Mouse (Mus musculus) kidney, adult 2 months (tissue): Measurements from ENCODE around the gene Tnfrsf25. TPM values are rescaled to one million over a fixed set of nuclear protein-coding genes. Genes with fewer than 3 reads are reported as not detected.
A peak's percentile ranks its signal among the peaks of the same experiment; 100 is the strongest.

ENCODE experiments used
- DNase-seq: peaks from one replicate; pipeline ENCODE4 v3.0.0; 2021
- H3K27ac ChIP-seq: fragments of 200-500 bp; 2 replicates; pipeline ENCODE4 v1.5.1; 2012; ENCODE audit warnings: low read depth, low read length, control low read depth, inconsistent platforms; ENCODE audit not compliant: insufficient read depth
- H3K27me3 ChIP-seq: fragments of 200-500 bp; replicated peaks from 2 replicates; pipeline ENCODE4 v1.6.1; 2012; ENCODE audit warnings: mild to moderate bottlenecking, moderate library complexity, low read length, inconsistent platforms; ENCODE audit not compliant: control insufficient read depth, insufficient read depth
- H3K36me3 ChIP-seq: fragments of 200-500 bp; 2 replicates; pipeline ENCODE4 v1.6.1; 2012; ENCODE audit warnings: mild to moderate bottlenecking, moderate library complexity, low read length, inconsistent platforms; ENCODE audit not compliant: control insufficient read depth, insufficient read depth
- H3K4me1 ChIP-seq: fragments of 200-500 bp; 2 replicates; pipeline ENCODE4 v1.6.1; 2011; ENCODE audit warnings: low read length; ENCODE audit not compliant: control insufficient read depth, insufficient read depth
- H3K4me3 ChIP-seq: fragments of 200-500 bp; 2 replicates; pipeline ENCODE4 v1.5.1; 2011; ENCODE audit warnings: mild to moderate bottlenecking, low read depth, low read length, control low read depth; ENCODE audit not compliant: insufficient read depth
- CTCF ChIP-seq: fragments of 200-500 bp; conservative IDR thresholded peaks from 2 replicates; pipeline ENCODE4 v1.5.1; 2011; ENCODE audit warnings: low read depth, mild to moderate bottlenecking, control low read depth, low read length, moderate library complexity, mixed read lengths; ENCODE audit not compliant: insufficient read depth, insufficient read length
- POLR2A ChIP-seq: fragments of 200-500 bp; IDR thresholded peaks from one replicate; pipeline ENCODE4 v1.6.1; 2011; ENCODE audit warnings: low read depth, low read length, control low read depth
- WGBS: fragments of 180-500 bp; shearing (Covaris S2); methylation state at CpG from one replicate; pipeline ENCODE4 v1.1.7; 2018; 5-methylcytosine and 5-hydroxymethylcytosine counted together
- polyA plus RNA-seq: library from polyadenylated mRNA; depleted of rRNA; stranded (reverse); fragments of >200 nt; gene quantifications from 2 replicates; pipeline ENCODE4 v1.2.3, GENCODE M21; 2012

Gene Tnfrsf25
- polyA plus RNA-seq, 1 experiment: 4.4 TPM

- Histone ChIP-seq H3K4me3 (no peak overlapping the region), H3K36me3 (no peaks in the 10 kb centered on the region), H3K4me1 (peaks cover 3% of the 10 kb centered on the region; the same call in 1 of the 2 replicates), H3K27ac (no peak overlapping the region), H3K27me3 (no peaks in the 10 kb centered on the region)
- TF ChIP-seq POLR2A: no peak
- TF ChIP-seq CTCF: no peak
- no peak for DNase-seq
- 75% methylated on average over 8 of the region's 8 CpGs for WGBS
Measured at GRCm38 (mm10) chr4:152092751-152093293, 22.9 kb upstream of the Tnfrsf25 start.

GRCm38 (mm10) chr4:152094233-152094632 lies 21.5 kb upstream of the Tnfrsf25 start:
- Histone ChIP-seq H3K4me3 (no peak overlapping the region), H3K36me3 (no peaks in the 10 kb centered on the region), H3K27ac (no peak overlapping the region), H3K27me3 (no peaks in the 10 kb centered on the region), H3K4me1 (no peaks in the 10 kb centered on the region; the same call in 1 of the 2 replicates)
- TF ChIP-seq POLR2A (no peak), CTCF (no peak)
- WGBS: 72% methylated on average over 12 of the region's 12 CpGs
- DNase-seq: no peak

- TF ChIP-seq POLR2A (no peak), CTCF (peak; percentile 82)
- DNase-seq: peak; percentile 84
- peak overlapping the region; percentile 61 for H3K4me3 ChIP-seq
- no peaks in the 10 kb centered on the region; the same call in 1 of the 2 replicates for H3K4me1 ChIP-seq
- H3K27me3 ChIP-seq: no peaks in the 10 kb centered on the region
- 46% methylated on average over 27 of the region's 27 CpGs for WGBS
- H3K27ac ChIP-seq: peak overlapping the region; percentile 73
- no peaks in the 10 kb centered on the region for H3K36me3 ChIP-seq
Measured at GRCm38 (mm10) chr4:152095937-152096910, 19.5 kb upstream of the Tnfrsf25 start.

DNA sequence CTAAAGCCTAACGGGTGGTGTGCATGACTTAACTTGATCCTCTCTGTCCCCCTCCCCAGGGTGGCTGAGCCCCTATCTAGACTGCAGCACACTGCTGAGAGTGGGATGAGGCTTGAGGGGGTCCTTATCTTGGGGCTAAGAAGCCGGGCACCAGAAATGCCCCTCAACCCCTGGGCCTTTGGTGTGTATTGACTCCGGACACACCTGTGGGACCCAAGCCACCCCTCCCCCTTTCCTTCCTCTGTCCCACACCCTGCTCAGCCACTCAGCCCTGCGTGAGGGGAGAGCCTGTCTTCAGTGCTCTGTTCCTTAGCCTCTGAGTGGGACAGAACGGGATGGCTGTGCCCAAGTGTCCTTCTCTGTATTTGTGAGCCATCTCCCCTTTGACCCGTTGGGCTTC lies 18.8 kb upstream of the Tnfrsf25 start:
- no peaks in the 10 kb centered on the region for H3K27me3 ChIP-seq
- H3K36me3 ChIP-seq: no peaks in the 10 kb centered on the region

DNA sequence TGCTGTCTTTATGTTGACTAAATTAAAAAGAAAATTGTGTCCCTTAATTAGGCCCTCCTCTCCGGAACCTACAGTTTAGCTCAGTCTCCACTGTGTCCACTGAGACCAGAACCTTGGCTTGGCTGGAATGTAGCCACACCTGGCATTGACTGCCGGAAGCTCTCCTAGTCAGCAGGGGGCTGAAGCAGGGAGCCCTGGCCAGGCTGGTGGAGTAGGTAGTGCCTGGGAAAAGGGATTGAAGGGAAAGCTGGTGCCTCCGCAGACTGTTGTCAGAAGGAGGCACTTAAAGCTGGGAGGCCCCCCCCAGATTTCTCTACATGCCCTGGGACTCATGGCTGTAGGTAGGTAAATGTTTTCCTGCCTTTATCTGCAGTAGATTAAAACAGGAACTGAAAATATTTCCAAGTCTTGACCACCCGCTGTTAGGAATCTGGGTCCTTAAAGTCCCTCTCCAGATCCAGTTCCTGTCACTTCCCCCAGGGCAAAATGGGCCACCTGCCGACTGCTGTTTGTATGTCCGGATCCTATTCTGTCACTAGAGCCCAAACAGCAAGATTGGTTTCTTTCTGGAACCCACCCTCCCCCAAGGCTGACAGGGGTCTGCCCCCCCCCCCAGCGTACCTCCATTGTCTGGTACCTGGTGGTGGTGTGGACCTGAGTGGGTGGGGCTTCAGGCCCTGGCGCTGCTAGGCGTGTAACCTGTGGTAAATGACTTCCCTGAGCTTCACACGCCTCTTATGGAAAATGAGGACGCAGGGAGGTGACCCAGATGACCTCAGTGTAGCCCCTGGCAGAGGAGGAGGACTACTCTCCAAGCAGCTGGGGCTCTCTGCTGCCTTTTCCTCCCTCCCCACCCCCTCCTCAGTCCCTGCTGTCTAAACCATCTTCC lies 17.6 kb upstream of the Tnfrsf25 start:
- no peaks in the 10 kb centered on the region for H3K27me3 ChIP-seq
- DNase-seq: peak; percentile 56
- H3K36me3 ChIP-seq: no peaks in the 10 kb centered on the region
- no peak overlapping the region for H3K4me3 ChIP-seq
- WGBS: 50% methylated on average over 11 of the region's 11 CpGs
- H3K27ac ChIP-seq: no peak overlapping the region
- TF ChIP-seq POLR2A (no peak), CTCF (no peak)
- no peaks in the 10 kb centered on the region; the same call in 1 of the 2 replicates for H3K4me1 ChIP-seq

More for the DNA sequence above, 18.8 kb upstream of the Tnfrsf25 start:
- WGBS: 59% methylated on average over 6 of the region's 6 CpGs
- Histone ChIP-seq H3K27ac (peak overlapping the region; percentile 73), H3K4me1 (no peaks in the 10 kb centered on the region; the same call in 1 of the 2 replicates), H3K4me3 (peak overlapping the region; percentile 61)
- no peak for DNase-seq
- TF ChIP-seq POLR2A: no peak
- TF ChIP-seq CTCF: no peak

- no peak for TF ChIP-seq POLR2A
- TF ChIP-seq CTCF: no peak
- no peak overlapping the region for H3K27ac ChIP-seq
- H3K4me3 ChIP-seq: no peak overlapping the region
- H3K4me1 ChIP-seq: no peaks in the 10 kb centered on the region; the same call in 1 of the 2 replicates
- WGBS: 67% methylated on average over 11 of the region's 11 CpGs
- no peaks in the 10 kb centered on the region for H3K27me3 ChIP-seq
- H3K36me3 ChIP-seq: no peaks in the 10 kb centered on the region
- DNase-seq: no peak
Measured at GRCm38 (mm10) chr4:152100541-152100940, 15.2 kb upstream of the Tnfrsf25 start.
